Mouse (Mus musculus): ENCODE data around the gene Zfp941.

Zfp941 gene

DNA sequence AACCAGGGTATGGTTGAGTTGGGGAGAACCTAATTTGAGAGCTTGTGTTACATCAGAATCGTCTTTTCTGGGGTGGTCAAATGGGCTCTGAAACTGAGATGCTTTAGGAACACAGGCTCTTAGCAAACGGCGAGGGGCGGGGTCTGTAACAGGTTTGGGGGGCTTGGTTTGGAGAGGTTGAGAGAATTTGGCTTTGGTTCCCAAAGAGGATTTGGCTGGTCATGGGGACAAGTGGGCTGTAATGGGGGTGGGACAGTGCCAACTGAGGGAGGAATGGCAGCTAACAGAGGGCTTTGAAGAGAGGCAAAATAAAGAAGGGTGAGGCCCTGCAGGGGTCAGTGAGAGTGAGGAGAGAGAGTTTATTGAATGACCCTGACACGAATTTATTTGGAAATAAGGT, 17.6 kb upstream of the Zfp941 start:
- DNase-seq, result no peak

DNA sequence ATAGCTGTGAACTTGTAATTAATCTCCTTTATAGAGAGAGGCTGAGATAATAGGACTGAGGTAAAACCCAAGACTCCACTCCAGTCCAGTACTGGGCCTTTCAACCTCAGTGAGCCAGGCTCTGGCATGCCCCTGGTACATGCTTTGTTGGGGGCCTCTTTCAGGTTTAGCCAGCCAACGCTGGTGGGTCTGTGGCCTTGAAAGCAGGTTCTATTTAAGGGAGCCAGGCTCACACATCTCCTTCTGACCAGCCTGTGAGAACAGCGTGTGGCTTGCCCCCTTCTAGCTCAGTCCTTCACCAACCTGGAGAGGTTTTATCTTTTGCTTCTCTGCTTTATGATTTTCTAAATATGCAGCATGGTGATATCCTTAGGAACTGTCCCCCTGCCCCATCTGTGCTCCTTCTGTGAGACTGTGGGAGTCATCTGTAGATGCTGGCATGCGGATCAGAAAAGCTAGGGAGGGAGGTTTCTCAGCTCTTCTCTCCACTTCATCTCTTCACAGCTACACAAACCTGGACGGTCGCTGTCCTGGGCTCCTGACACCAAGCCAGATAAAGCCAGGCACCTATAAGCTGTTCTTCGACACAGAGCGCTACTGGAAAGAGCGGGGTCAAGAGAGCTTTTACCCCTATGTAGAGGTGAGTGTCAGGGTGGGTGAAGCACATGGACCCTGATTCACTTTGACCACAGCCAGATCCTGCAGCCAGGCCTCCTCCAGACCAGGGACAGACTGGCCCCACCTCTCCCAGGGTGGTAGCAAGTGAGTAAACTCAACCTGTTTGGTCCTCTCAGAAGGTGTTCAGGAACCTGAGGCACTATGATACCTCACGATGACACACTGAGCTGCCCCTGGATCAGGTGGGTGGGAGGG, 14.5 kb upstream of the Zfp941 start:
- no peak for DNase-seq

DNA sequence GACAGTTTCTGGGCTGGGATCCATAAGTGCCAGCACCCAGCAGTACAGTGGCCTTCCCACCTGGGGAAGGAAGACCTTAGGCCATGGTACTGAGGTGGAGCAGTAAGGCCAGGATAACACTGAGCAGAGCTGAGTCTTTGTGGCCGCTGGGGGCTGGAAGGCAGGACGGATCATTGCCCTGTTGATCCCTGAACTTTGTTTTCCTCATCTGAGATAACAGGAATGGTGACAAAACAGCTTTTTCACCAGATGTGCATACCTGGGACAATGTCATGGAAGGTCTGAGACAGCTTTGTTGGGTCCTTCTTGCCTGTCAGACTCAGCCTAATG, 13.7 kb upstream of the Zfp941 start:
- no peak for DNase-seq

DNA sequence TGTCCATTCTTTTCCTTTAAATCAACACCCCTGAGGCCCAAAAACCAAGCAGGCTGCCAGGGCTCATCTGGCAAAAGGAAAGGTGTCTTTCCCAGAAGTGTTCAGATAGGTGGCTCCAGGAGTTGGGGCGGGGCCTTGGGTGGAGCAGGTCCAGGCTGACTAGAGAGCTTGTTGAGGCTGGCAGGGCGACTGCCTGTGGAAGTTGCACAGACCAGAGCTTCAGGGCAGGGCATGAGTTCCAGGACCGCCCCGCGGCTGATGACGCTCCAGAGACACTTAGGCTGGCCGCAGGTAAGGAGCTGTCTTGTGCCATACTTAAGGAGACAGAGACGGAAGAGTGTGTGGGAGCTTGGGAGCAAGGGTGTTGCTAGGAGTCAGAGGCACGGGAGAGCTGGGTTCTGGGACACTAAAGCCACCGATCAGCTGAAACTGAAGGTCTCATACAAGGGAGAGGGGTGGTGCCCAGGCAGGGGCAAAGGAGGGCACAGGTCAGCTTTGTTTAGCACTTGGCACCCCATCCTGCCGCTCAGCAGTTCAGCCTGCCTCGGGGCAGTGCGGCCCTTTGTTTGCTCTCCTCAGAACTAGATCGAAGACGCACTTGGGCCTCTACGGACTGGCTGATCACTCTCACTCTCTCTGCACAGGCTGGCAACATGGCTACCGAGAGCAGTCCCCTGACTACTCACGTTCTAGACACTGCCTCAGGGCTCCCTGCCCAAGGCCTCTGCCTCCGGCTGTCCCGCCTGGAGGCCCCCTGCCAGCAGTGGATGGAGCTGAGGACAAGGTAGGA, 13.2 kb upstream of the Zfp941 start, which contains the start of gene Urah:
Gene Urah, plus strand, starts transcription at position 51 of the 790 bp plus-strand sequence.
- DNase-seq, result no peak

DNA sequence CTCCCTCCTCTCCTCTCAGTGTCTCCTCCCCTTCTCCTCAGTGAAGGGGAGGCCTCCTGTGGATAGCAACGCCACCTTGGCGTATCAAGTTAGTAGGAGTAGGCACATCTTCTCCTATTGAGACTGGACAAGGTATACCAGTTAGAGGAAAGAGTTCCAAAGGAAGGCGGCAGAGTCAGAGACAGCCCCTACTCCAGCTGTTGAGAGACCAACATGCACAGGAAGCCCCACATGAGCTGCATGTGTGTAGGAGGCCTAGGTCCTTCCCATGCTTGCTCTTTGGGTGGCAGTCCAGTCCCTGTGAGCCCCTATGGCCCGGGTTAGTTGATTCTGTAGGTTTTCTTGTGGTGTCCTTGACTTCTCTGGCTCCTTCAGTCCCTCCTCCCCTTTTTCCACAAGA, 11.4 kb upstream of the Zfp941 start:
- DNase-seq, result no peak

DNA sequence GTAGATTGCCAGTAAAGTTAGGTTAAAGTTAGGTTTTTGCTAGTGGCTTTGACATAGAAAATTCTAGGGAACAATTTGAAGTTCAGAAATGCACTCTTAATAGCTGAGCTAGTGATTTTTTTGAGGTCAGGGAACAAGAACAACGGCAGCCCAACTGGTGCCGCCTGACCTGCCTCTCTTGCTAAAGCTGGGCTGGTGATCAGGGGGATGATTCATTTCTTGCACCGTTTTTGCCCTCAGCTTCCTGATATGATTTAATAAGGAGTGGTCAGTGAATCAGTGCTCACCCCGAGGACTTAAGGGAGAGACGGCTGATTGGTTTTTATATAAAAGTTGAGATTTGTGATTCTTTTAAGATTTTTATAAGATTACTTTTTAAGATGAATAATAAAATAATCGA, 9.5 kb upstream of the Zfp941 start:
- no peak for DNase-seq

DNA sequence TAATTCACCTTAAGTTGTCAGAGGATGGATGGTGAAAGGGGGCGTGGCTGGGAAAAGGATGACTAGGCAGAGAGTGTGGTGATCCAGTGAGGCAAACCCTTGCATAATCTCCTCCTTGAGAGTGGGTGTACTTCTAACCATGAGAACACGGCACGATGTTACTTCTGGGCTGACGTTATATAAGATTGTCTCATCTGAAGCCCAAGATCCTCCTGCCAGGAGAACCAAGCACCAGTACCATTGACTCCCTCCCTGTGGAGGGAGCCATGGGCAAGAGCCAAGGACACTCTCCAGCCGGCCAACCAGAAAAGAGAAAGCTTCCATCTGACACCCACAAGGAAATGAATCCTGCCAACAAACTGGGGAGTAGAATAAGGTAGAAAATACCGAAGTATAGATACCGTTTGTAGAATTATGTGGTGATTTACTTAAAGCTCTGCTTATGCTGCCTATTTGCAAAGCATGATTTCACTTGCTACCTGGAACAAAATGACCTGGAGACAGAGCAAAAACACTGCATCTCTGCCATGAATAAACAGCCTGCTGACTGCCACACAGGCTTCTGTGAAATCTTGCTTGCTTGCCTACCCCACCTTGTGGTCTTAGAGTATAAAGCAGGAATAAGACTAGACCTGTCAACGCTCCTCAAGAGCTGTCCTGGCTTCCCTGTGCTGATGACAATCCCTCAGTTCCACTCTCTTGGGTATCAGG, 6.3 kb upstream of the Zfp941 start:
- peak; percentile 65 to 75 for DNase-seq

DNA sequence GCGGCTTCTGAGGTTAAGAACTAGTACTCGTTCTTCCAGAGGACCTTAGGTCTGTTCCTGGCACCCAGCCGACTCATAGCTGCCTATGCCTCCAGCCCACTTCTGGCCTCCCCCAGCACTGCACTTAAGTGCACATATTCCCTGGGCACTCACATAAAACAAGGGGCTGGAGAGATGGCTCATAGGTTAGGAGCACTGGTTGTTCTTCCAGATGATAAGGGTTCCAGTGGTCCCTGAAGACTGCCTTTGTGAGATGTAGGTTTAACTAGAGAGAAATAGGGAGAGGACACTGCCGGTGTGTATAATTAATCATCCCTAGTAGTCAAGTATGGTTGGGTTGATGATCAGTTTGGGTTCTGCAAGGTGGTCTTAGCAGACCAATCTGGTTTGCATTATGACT, 753 bp upstream of the Zfp941 start:
- DNase-seq, result no peak

DNA sequence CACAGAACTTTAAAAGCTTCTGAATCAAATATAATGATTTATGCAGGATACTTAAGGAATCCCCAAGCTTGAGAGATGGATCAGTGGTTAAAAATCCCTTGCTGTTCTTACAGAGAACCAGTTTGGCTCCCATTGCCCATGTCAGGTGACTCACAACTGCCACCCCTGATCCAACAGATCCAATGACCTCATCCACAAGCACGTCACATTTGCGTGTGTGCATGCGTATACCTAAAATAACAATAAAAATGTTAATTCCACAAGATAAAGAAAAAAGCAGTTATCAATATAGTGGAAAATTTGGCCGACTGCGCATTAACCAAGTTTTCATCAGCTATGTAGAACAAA, 699 bp downstream of the Zfp941 start:
- peak in 1 of 2 experiments; percentile 48 for DNase-seq

DNA sequence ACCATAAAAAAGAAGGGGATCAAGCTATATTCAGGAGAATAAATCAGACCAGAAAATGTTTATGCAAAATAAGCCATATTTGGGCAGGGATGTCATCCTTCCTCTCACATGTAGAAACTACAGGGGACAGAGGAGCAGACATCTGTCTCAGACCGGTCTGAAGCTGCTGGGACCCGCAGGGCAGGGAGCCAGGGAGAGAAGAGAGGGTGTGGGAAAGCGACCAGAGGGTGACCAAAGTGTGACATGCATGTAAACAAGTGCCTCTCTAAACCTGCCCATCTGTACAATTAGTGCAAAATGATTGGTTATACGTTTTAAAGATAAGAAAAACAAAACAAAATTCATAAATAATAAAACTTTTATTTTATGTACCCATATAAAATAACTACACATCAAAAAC, 1.8 kb downstream of the Zfp941 start:
- DNase-seq, result no peak

DNA sequence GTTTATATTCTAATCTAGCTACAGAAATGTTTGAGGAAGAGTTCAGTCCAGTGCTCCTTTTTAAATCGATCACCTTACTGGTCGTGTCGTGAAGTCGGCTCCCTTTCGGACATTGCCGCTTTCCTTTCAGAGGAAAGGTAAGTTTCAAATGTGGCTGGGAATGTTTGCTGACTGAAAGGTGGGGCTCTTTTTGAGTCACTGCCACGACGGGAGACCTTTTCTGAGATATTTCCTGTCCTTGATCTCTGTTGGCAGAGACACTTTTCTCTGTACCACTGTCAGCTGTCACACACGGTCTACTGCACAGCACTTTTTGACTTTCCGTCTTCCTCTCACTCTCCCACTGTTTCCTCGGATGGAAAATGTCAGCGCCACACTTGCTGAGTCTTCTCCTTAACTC, 9.1 kb downstream of the Zfp941 start:
- DNase-seq, result no peak

DNA sequence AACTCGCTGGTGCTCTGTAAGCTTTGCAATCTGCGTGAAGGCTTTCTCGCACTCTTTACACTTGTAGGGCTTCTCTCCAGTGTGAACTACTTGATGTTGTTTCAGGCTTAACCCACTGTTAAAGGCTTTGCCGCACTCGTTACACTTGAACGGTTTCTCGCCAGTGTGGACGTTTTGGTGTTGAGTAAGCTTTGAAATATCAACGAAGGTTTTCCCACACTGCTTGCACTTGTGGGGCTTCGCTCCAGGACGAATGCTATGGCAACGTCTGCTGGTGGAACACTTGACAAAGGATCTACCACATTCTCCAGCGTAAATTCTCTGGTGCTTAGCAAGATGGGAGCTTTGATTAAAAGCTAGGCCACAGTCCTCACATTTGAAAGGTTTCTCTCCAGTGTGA, 10.3 kb downstream of the Zfp941 start:
- DNase-seq, result no peak

DNA sequence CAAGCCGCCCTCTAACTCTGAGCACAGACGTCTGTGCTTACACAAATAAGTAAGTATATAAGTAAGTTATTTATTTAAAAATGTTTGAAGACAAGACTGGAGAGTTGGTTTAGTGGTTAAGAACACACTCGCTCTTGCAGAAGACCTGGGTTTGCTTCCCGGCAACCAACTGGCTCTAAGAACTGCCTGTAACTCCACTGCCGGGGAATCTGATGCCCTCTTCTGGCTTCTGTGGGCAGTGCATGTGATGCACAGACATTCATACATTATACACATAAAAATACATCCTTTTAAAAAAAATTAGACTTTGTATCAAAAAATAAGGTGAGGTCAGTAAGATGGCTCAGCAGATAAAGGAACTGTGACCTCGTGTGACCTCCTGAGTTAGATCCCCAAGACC, 11.5 kb downstream of the Zfp941 start:
- DNase-seq, result no peak

DNA sequence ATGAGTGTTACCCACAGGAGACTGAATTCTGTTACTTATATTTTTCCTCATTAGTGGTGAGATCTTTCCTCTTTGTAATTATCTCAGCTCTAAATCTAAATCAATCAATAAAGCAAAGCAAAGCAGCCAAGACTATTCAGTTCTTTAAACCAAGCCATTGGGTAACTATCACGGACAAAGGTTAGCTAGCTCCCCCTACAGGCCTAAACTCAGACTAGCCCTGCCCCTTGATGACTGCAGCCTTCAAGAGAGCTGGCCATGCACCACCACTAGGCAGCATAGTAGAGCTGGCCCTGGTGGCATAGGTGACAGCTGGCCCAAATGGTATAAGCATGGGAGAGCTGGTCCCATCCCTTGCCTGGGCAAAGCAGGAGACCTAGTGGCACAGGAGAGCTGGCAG, 16.3 kb downstream of the Zfp941 start:
- peak; percentile 17 to 58 for DNase-seq

DNA sequence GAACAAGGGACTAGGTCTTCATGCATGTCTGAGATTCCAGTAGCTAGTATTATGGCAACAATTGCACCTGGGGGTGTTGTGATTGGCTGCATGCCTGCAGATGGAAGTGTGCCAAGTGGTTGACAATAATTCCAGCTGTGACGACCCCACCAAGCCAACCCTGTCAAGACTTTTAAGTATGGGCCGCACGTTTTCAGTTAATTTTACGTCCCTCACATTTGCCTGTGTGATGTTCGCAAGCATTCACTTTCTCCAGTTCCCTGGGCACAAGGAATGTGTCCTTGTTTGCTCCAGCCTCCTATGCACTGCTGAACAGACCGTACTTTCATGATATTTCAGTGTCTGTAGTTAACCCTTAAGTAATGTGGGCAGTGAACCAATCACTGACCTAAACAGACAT, 19.3 kb downstream of the Zfp941 start:
- no peak for DNase-seq

DNA sequence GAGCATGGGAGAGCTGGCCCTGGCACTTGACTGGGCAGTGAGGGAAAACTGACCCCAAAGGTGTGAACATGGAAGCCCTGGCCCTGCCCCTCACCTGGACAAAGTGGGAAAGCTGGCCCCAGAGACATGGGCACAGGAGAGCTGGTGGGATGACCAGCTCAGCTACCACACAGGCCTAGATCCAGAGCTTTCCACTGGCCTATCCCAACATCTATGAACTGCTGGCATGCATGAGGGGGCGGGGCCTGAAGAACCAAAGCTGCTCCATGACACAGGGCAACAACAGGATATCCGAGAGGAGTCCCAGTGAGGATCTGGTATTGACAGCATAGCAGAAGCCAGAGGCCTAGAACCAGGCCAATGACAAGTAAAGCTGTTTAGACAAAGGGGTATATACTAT, 23.8 kb downstream of the Zfp941 start:
- no peak for DNase-seq

DNA sequence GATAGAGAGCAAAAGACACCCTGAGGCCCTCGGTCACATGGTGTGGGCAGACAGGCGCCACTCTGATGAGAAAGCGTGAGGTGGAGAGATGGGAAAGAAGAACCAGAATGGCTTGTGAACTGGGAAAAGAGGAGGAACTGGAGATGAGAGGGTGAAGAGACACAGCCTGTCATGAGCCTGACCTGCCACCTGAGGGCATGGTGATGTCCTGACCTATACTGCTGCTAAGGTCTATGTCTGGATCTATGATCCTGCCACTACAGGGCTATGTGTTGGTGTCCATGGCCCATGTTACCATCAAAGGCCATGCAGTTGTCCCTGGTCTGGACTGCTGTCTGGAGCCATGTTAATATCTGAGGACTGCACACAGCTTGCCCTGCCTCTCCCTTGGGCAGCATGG, 24.4 kb downstream of the Zfp941 start:
- DNase-seq, result no peak

DNA sequence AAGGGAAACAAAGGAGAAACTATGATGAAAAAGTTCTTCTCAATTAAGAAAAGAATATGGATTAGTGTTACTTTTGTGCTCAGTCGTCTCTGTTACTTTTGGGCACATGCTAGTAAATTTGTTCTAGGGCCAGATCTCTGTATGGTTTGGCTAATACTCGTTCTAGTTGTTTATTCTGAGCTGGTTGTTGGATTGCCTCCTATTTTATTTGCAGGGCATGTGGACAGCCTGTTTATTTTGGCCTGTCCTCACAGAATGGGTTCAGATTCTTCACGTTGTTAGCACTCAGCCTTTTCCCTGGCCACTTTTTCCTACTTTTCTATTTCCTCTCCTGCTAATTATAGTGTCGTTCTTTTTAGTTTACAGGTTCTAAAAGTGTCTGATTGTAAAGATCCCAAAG, 28.4 kb downstream of the Zfp941 start:
- DNase-seq, result no peak

DNA sequence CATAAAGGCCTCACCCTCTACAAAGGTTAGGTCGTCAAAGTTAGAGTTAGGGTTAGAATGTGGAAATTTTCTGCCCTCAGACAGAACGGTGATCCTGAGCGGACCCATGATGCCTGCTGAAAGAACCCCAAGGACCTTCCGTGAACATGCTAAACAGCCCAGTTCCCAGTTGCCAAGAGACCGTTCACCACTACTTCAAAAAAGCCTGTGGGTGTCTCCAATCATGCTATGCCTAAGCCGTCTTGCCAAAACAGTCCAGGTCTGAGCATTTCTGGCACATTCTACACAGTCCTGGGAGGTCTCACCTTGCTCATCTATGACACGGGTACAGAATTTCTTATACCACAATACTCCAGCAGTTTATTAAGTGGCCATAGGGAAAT, 33.9 kb downstream of the Zfp941 start:
- no peak for DNase-seq

DNA sequence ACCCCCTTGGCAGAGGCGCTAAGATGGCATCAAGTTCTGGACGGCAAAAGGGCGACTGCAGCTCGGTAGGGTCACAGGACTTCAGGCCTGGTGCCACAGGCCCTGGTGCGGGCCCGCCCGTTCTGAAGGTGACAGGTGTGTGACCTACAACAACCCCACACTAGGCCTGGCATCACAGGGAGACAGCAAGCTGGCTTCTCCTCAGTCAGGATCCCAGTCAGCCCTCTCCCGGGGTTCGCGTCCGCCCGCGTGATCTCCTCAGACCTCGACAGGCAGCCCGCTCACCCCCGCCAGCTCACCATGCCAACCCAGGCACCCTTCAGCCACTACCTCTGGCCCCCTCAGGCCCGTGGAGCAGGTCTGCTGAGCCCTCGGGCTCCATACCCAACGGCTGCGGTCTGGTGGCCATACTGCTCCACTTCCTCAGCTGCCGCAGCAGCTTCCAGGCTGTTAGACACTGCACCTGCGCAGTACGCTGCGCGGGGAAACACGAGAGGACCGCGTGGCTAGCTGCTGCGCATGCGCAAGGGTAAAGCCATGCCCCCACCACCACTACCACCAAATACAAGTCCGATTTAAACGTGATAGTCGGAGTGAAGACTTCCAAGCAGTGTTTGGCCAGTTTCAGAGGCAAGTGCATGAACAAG, 34.4 kb downstream of the Zfp941 start, which contains the start of gene Syce1:
Gene Syce1, minus strand, starts transcription at position 447 of the 647 bp plus-strand sequence.
- no peak for DNase-seq

DNA sequence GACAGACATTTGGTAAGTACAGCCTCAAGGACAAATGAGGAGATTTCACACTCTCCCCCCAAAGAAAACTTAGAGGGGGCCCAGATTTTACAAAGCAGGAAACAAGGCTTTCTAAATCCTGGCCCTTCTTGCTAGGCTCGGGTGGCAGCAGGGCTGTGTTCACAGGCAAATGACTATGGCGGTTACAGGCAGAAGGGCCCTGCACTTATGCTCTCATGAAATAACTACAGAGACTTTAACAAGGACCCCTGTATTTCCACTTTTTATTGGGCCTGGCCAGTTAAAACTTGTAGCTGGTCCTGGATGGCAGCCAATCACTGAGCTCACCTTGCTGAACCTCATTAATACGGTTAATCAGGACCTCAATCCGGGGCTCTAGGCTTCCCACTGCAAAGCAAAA, 41.4 kb downstream of the Zfp941 start:
- no peak for DNase-seq

DNA sequence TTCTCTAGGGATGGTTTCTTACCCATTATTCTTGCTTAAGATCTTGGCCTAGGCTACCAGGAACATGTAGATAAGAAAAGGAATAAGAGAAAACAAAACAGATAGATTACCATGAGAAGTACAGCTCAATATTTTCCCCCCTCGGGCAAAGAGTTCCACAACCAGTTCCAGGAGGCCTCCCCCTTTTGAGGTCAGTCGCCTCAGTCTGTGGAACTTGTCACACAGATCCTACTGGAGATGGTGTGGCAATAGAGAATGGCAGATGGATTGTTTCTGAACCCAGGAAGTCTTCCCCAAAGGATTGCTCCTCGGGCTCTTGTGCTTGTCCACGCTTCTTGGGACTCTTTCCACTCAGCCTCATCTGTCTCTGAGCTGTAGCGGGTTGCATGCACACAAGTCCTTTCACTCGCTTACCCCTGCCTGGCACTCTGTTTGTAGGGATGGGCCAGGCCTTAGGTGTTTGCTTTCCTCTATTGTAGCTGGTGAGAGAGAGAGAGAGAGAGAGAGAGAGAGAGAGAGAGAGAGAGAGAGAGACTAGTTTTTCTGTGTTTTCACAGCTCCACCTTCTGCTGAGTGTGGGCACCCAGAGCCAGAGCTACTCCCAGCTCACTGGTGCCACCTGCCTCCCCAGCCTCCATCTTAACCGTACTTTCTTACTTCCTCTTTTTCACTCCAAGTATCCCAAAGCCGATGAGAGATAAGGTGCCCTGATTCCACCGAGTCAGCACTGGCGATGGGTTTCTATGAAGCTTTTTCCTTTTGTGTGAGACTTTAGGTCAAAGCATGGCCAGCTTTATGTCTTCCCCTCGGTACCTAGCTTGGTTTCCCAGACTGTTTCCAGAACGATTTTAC, 55.9 kb downstream of the Zfp941 start:
- DNase-seq, result no peak
